In the genomic region with DNA sequence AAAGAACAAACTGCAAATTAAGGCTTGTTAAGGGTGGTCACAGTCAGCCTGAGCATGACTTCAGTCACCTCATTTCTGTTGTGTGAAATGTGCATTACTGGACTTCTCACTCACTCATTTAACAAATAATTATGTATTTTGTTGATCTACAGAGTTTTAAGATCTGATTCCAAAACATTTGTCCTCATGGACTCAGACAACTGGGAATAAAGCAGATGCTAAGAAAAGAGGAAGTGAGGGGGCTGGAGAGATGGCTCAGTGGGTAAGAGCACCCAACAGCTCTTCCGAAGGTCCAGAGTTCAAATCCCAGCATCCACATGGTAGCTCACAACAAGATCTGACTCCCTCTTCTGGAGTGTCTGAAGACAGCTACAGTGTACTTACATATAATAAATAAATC, we compare ENCODE assay signal across 25 mouse cellular contexts. TPM values are rescaled to one million over a fixed set of nuclear protein-coding genes. Genes with fewer than 3 reads are reported as not detected.
"Had no signal": no experiment of that assay in that cellular context is flagged by ENCODE, and none has a peak within 500 bp of the region (broad histone marks: within the 10 kb centered on the region; RNA-seq: fewer than 3 reads in every experiment).

No protein-coding gene starts in this region.

- H3K4me1 ChIP-seq: heart, embryonic 10.5 days; hindbrain, embryonic 10.5 days; intestine, embryonic 15.5 days; limb, embryonic 10.5 days; limb, embryonic 12.5 days had no signal

- H3K36me3 ChIP-seq: hindbrain, embryonic 12.5 days; intestine, embryonic 15.5 days had no signal

- H3K9me3 ChIP-seq: heart, embryonic 10.5 days; heart, embryonic 12.5 days; hindbrain, embryonic 10.5 days; hindbrain, embryonic 12.5 days; intestine, embryonic 15.5 days; limb, embryonic 10.5 days; limb, embryonic 12.5 days had no signal

- H3K9ac ChIP-seq: heart, embryonic 12.5 days; hindbrain, embryonic 12.5 days; hindbrain, embryonic 14.5 days; intestine, embryonic 15.5 days; limb, embryonic 12.5 days had no signal

- DNase-seq: gastrocnemius, adult 2 months; gastrocnemius, postnatal 10 days; gastrocnemius, postnatal 25 days; heart, adult 18-20 months; heart, postnatal 10 days; heart, postnatal 4 days; kidney, adult 18-20 months; kidney, adult 8-10 months; kidney, postnatal 10 days; kidney, postnatal 25 days; kidney, postnatal 4 days had no signal

- H3K27ac ChIP-seq: gastrocnemius, adult 2 months; heart, embryonic 10.5 days; hindbrain, embryonic 10.5 days; hindbrain, embryonic 12.5 days; hindbrain, embryonic 14.5 days; intestine, embryonic 15.5 days; layer of hippocampus, adult 2 months; left cerebral cortex, adult 2 months; limb, embryonic 10.5 days; limb, embryonic 12.5 days had no signal

- H3K4me3 ChIP-seq: gastrocnemius, adult 2 months; heart, embryonic 10.5 days; heart, embryonic 12.5 days; hindbrain, embryonic 10.5 days; hindbrain, embryonic 12.5 days; intestine, embryonic 15.5 days; layer of hippocampus, adult 2 months; left cerebral cortex, adult 2 months; limb, embryonic 10.5 days; limb, embryonic 12.5 days had no signal

- ATAC-seq: hindbrain, embryonic 16.5 days; inflammation-experienced regulatory T-cells, adult 6 months; intestine, embryonic 15.5 days; intestine, postnatal 0 days had no signal

- H3K4me2 ChIP-seq: heart, embryonic 12.5 days; hindbrain, embryonic 12.5 days; hindbrain, embryonic 14.5 days; intestine, embryonic 15.5 days; limb, embryonic 12.5 days had no signal

- H3K27me3 ChIP-seq: heart, embryonic 12.5 days; hindbrain, embryonic 12.5 days; intestine, embryonic 15.5 days; limb, embryonic 12.5 days had no signal

RNA-seq across cellular contexts. Expression of a gene that starts 58.3 kb away (rescaled TPM):
- polyA plus RNA-seq: heart, embryonic 10.5 days; intestine, postnatal 0 days; kidney, embryonic 14.5 days; limb, embryonic 10.5 days; limb, embryonic 12.5 days had no signal
